Mouse (Mus musculus): ENCODE data around the gene Ptgr2. TPM values are rescaled to one million over a fixed set of nuclear protein-coding genes. Genes with fewer than 3 reads are reported as not detected.

The Ptgr2 gene
- polyA plus RNA-seq, 1 experiment from 2014 or later = 15.1 TPM

DNA sequence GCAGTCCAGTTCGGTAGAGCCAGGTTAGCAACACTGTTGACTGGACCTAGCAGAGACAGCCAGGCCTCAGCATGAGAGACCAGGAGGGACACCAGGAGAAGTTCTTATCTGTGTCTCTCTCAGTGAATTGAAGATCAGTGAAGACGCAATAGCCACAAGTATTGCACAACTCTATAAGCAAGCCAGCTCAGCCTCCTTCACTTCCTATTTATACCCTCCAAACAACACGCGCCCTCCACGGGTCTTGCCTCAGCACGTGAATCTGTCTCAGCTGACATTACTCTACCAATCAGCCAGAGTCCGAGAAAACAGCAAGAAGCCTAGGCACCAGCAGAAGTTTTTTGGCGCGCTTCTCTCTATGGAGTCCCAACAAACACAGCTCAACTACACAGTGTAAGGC, 9.7 kb upstream of the Ptgr2 start:
- ATAC-seq (ENCODE audit: low FRiP score) = no peak
- no peak overlapping the region for H3K4me2 ChIP-seq
- H3K9ac ChIP-seq = no peak overlapping the region
- H3K27me3 ChIP-seq = no peaks in the 10 kb centered on the region
- no peaks in the 10 kb centered on the region for H3K36me3 ChIP-seq
- WGBS = 90% methylated on average over 9 of the region's 9 CpGs
- H3K4me3 ChIP-seq = no peak overlapping the region
- no peaks in the 10 kb centered on the region for H3K9me3 ChIP-seq
- no peak overlapping the region for H3K27ac ChIP-seq
- no peaks in the 10 kb centered on the region for H3K4me1 ChIP-seq (replicated peaks)

DNA sequence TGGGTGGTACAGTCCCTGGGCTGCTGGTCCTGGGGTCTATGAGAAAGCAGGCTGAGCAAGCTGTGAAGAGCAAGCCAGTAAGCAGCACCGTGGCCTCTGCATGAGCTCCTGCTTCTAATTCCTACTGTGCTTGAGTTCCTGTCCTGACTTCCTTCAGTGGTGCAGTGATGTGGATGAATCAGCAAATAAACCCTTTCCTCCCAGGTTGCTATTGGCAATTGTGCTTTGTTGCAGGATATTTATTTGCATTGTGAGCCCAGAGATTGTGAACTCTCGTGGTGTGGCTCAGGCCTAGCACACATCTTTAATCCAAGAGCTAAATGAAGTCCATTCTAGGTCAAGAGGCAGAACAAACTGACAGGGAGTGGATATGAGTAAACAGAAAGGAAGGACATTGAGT, 8.7 kb upstream of the Ptgr2 start:
- Histone ChIP-seq H3K4me3 (no peak overlapping the region), H3K36me3 (no peaks in the 10 kb centered on the region), H3K4me1 (replicated peaks) (no peaks in the 10 kb centered on the region), H3K4me2 (no peak overlapping the region), H3K27ac (no peak overlapping the region), H3K9ac (no peak overlapping the region), H3K27me3 (no peaks in the 10 kb centered on the region), H3K9me3 (no peaks in the 10 kb centered on the region)
- WGBS = 77% methylated on average over 2 of the region's 2 CpGs
- ATAC-seq (ENCODE audit: low FRiP score) = no peak

DNA sequence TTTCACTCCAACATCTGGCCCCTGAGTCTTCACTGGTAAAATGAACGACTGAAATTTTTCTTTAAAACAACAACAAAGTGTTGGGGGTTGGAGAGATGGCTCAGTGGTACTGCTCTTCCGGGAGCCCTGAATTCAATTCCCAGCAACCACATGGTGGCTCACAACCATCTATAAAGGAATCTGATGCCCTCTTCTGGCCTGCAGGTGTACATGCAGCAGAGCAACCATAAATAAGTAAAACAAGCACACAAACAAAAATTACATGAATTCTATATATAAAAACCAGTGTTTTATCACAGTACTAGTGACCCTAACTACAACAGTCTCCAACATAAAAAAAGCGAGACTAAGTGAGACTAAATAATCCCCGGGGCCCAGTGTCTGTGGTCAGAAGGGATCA, 8.2 kb upstream of the Ptgr2 start:
- Histone ChIP-seq H3K9ac (no peak overlapping the region), H3K27me3 (no peaks in the 10 kb centered on the region), H3K36me3 (no peaks in the 10 kb centered on the region), H3K27ac (no peak overlapping the region), H3K9me3 (no peaks in the 10 kb centered on the region), H3K4me2 (no peak overlapping the region), H3K4me3 (no peak overlapping the region), H3K4me1 (replicated peaks) (no peaks in the 10 kb centered on the region)
- ATAC-seq (ENCODE audit: low FRiP score) = no peak
- 84% methylated on average over 4 of the region's 4 CpGs for WGBS

DNA sequence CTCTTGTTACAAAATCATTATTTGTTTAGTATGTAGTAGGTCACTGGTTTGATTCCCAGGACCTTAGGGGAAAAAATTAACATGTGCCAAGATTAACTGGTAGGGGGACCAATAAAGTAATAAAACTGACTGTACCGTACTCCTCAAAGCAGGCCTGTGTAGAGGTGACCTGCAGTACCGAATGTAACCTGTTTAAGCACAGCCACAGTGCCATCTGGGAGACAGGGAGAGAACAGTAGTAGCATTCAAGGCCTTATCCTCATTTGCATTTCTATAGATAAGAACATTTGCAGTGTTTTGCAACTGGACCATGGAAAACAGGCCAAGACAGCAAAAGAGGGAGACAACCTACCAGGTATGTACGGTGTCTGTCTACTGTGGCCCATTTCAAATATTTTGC, 7.2 kb upstream of the Ptgr2 start:
- no peaks in the 10 kb centered on the region for H3K36me3 ChIP-seq
- H3K9ac ChIP-seq = no peak overlapping the region
- H3K9me3 ChIP-seq = no peaks in the 10 kb centered on the region
- WGBS = 38% methylated on average over 3 of the region's 3 CpGs
- H3K4me3 ChIP-seq = no peak overlapping the region
- no peak overlapping the region for H3K4me2 ChIP-seq
- no peak overlapping the region for H3K27ac ChIP-seq
- H3K4me1 ChIP-seq (replicated peaks) = no peaks in the 10 kb centered on the region
- ATAC-seq (ENCODE audit: low FRiP score) = no peak
- no peaks in the 10 kb centered on the region for H3K27me3 ChIP-seq

DNA sequence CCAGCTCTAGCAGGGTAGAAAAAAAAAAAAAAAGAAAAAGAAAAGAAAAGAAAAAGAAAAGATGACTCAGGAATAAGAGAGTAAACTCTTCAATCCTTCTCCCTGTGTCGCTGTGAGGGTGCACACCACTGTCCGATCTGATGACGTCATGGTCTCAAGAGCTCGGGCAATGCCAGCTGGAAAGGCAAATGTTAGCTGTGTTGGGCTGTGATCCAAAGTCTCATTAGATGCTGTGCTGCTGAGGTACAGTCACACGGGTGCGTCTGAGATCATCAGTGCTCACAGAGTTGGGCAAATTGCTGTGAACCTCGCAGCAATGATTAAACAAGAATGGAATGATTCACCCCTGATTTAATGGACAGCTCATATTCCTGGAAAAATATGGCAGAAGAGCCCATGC, 6.1 kb upstream of the Ptgr2 start:
- Histone ChIP-seq H3K9me3 (no peaks in the 10 kb centered on the region), H3K27me3 (no peaks in the 10 kb centered on the region), H3K36me3 (no peaks in the 10 kb centered on the region), H3K4me1 (replicated peaks) (no peaks in the 10 kb centered on the region), H3K27ac (no peak overlapping the region), H3K9ac (no peak overlapping the region), H3K4me3 (no peak overlapping the region), H3K4me2 (no peak overlapping the region)
- no peak for ATAC-seq (ENCODE audit: low FRiP score)
- WGBS = 81% methylated on average over 7 of the region's 7 CpGs

DNA sequence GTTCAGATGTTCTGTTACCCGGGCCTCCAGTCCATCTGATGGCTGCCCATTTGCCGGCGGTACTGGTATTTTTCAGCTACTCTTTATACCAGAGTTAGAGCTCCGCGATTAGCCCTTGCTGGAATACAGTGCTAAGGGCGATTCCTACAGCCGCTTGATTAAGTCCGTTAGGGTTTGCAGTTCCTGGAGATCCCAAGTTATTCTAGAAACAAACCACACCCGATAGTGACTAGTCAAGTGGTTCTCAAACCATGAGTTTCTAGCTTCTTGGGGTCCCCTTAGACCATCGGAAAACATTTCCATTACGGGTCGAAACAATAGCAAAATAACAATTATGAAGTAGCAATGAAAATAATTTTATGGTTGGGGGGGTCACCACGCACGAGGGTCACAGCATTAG, 641 bp upstream of the Ptgr2 start:
- 81% methylated on average over 14 of the region's 14 CpGs for WGBS
- peak overlapping the region; percentile 57 for H3K4me3 ChIP-seq
- peak overlapping the region; percentile 30; the same call in 1 of the 2 replicates for H3K27ac ChIP-seq
- peak overlapping the region; percentile 67 for H3K4me2 ChIP-seq
- peak overlapping the region; percentile 72; the same call in 1 of the 2 replicates for H3K9ac ChIP-seq
- H3K9me3 ChIP-seq = no peaks in the 10 kb centered on the region
- H3K27me3 ChIP-seq = no peaks in the 10 kb centered on the region
- peaks cover 11% of the 10 kb centered on the region for H3K4me1 ChIP-seq (replicated peaks)
- no peak for ATAC-seq (ENCODE audit: low FRiP score)
- no peaks in the 10 kb centered on the region for H3K36me3 ChIP-seq

DNA sequence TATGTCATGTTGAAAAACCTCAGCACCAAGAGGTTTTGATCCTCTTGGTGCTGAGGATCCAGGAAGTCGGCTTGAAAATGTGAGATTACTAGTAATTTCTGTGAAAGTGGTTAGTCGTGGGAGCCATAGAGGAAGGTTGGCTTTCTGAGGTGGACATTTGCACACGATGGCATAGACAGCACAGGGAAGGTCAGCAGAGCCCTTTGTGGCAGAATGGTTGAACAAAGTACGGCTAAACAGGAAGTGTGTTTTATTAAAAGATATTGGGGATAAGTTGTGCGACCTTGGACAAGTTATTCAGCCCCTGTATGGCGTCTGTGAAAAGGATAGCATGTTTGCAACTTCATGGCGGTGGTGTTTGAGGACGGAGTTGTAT, 549 bp downstream of the Ptgr2 start:
- Histone ChIP-seq H3K9ac (peak overlapping the region; percentile 72), H3K27me3 (no peaks in the 10 kb centered on the region), H3K9me3 (no peaks in the 10 kb centered on the region), H3K4me2 (peak overlapping the region; percentile 67), H3K36me3 (no peaks in the 10 kb centered on the region), H3K27ac (peak overlapping the region; percentile 30; the same call in 1 of the 2 replicates), H3K4me3 (peak overlapping the region; percentile 57), H3K4me1 (replicated peaks) (peaks cover 11% of the 10 kb centered on the region)
- WGBS = 38% methylated on average over 8 of the region's 8 CpGs
- 0 out of 2 replicates have a peak, but pooled peaks have one; percentile 21 for ATAC-seq (ENCODE audit: low FRiP score)

DNA sequence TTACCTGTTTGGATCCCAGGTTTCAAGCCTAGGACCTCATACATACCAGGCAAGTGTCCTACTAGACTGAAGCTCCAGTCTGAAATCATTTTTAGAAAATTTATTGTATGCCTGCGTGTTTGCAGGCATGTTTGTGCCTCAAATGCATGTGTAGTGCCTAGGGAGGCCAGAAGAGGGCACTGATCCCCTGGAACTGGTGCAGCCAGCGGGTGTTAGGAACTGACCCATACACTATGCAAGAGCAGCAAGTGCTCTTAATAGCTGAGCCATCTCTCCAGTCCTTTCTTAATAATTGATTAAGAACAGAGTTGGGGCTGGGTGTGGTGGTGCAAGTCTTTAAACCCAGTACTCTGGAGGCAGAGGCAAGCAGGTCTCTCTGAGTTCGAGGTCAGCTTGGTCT, 3.4 kb downstream of the Ptgr2 start:
- 63% methylated on average over 3 of the region's 3 CpGs for WGBS
- Histone ChIP-seq H3K4me2 (no peak overlapping the region), H3K4me1 (replicated peaks) (peaks cover 11% of the 10 kb centered on the region), H3K27ac (no peak overlapping the region), H3K4me3 (no peak overlapping the region), H3K9me3 (no peaks in the 10 kb centered on the region), H3K27me3 (no peaks in the 10 kb centered on the region), H3K9ac (no peak overlapping the region), H3K36me3 (peaks cover 9% of the 10 kb centered on the region)
- ATAC-seq (ENCODE audit: low FRiP score) = no peak

DNA sequence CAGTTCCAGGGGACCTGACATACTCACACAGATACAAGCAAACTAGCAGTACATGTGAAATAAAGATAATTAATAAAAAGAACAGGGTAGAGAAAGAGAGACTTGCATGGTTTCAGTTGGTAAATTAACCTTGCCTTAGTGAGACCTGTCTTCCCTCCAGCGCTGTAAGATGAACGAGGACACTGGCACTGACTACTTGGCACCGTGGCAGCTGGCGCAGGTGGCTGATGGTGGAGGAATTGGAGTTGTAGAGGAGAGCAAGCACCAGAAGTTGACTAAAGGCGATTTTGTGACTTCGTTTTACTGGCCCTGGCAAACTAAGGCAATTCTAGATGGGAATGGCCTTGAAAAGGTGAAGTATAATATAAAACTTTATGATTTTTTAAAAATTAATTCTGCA, 12.8 kb downstream of the Ptgr2 start:
- H3K4me1 ChIP-seq (replicated peaks) = no peaks in the 10 kb centered on the region
- H3K27me3 ChIP-seq = no peaks in the 10 kb centered on the region
- H3K27ac ChIP-seq = no peak overlapping the region
- no peak for ATAC-seq (ENCODE audit: low FRiP score)
- H3K4me2 ChIP-seq = no peak overlapping the region
- H3K9ac ChIP-seq = no peak overlapping the region
- WGBS = 96% methylated on average over 6 of the region's 6 CpGs
- H3K9me3 ChIP-seq = no peaks in the 10 kb centered on the region
- H3K4me3 ChIP-seq = no peak overlapping the region
- H3K36me3 ChIP-seq = peaks cover 48% of the 10 kb centered on the region

DNA sequence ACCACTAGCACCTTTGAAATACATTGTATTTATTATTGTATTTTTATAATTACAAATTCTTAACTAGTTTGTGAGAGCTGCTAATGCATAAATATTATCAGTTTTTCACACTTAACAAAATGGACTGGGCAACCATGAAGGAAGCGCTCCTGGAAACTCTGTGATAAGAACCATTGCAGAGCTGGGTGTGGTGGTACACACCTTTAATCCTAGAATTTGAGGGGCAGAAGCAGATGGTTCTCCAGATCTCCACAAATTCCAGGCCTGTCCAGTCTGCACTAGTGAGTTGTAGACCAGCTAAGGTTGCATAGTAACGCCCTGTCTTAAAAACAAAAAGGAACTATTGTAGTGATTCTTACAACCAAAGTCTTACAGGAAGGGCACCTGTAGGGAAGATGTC, 14.2 kb downstream of the Ptgr2 start:
- Histone ChIP-seq H3K27ac (no peak overlapping the region), H3K4me2 (no peak overlapping the region), H3K27me3 (no peaks in the 10 kb centered on the region), H3K9me3 (no peaks in the 10 kb centered on the region), H3K4me1 (replicated peaks) (no peaks in the 10 kb centered on the region), H3K4me3 (no peak overlapping the region), H3K36me3 (peaks cover 39% of the 10 kb centered on the region), H3K9ac (no peak overlapping the region)
- WGBS = 98% methylated on average over 2 of the region's 2 CpGs
- ATAC-seq (ENCODE audit: low FRiP score) = no peak

DNA sequence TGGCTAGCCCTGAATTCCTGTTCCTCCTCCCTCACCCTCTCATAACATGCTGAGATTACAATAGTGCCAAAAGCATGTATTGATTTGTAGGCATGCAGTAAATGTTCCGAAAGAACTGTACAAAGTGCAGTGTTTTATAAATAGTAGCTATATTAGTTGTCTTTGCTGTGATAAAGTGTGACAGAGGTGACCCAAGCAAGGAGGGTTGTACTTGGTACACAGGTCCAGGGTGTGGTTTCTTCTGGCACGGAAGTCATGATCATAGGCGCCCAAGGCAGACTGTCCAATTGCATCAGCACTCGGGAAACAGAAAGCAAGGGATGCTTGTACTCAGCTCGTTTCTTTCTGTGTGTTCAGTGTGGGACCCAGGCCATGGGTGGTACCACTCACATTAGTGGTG, 19.1 kb downstream of the Ptgr2 start:
- no peak overlapping the region for H3K9ac ChIP-seq
- H3K4me3 ChIP-seq = no peak overlapping the region
- no peaks in the 10 kb centered on the region for H3K27me3 ChIP-seq
- 92% methylated on average over 5 of the region's 5 CpGs for WGBS
- peaks cover 32% of the 10 kb centered on the region for H3K36me3 ChIP-seq
- no peak overlapping the region for H3K27ac ChIP-seq
- no peak overlapping the region for H3K4me2 ChIP-seq
- ATAC-seq (ENCODE audit: low FRiP score) = no peak
- no peaks in the 10 kb centered on the region for H3K9me3 ChIP-seq
- no peaks in the 10 kb centered on the region for H3K4me1 ChIP-seq (replicated peaks)

DNA sequence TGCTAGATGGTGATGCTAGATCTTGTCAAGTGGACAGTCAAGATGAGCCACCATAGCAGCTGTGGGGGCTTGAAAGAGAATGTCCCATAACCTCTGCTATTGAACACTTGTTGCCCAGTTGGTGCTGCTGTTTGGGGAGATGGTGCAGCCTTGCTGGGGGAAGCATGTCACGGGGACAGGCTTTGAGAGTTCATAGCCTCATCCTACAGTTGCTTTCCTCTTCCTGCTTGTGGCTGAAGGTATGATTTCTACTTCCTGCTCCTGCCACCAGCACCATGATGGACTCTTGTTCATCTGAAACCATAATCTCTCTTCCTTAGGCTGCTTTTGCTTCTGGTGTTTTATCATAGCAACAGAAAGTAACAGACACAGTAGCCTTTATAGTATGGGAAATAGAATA, 19.5 kb downstream of the Ptgr2 start:
- Histone ChIP-seq H3K4me2 (no peak overlapping the region), H3K9me3 (no peaks in the 10 kb centered on the region), H3K4me3 (no peak overlapping the region), H3K27me3 (no peaks in the 10 kb centered on the region), H3K4me1 (replicated peaks) (no peaks in the 10 kb centered on the region), H3K36me3 (peaks cover 32% of the 10 kb centered on the region), H3K9ac (no peak overlapping the region), H3K27ac (no peak overlapping the region)
- no peak for ATAC-seq (ENCODE audit: low FRiP score)
- 74% methylated on average over 1 of the region's 1 CpGs for WGBS

DNA sequence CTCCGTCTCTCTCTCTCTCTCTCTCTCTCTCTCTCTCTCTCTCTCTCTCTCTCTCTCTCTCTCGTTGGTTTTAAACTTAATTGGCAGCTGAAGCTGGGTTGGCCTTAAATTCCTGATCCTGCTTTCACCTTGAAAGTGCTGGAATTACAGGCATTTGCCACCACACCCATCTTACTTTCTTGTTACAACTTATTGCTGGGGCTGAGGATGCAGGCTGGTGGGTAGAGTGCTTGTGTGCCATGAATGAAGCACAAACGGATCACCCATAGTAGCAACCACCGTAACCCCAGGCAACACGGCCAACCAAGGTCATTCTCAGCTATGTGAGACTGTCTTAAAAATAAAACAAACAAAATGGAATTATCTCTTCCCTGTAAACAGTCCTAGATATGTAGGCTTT, 26.3 kb downstream of the Ptgr2 start:
- no peak for ATAC-seq (ENCODE audit: low FRiP score)
- Histone ChIP-seq H3K27ac (no peak overlapping the region), H3K4me3 (no peak overlapping the region), H3K4me1 (replicated peaks) (peaks cover 5% of the 10 kb centered on the region), H3K36me3 (peaks cover 9% of the 10 kb centered on the region), H3K9me3 (no peaks in the 10 kb centered on the region), H3K4me2 (no peak overlapping the region), H3K27me3 (no peaks in the 10 kb centered on the region), H3K9ac (no peak overlapping the region)
- WGBS = 90% methylated on average over 4 of the region's 5 CpGs

DNA sequence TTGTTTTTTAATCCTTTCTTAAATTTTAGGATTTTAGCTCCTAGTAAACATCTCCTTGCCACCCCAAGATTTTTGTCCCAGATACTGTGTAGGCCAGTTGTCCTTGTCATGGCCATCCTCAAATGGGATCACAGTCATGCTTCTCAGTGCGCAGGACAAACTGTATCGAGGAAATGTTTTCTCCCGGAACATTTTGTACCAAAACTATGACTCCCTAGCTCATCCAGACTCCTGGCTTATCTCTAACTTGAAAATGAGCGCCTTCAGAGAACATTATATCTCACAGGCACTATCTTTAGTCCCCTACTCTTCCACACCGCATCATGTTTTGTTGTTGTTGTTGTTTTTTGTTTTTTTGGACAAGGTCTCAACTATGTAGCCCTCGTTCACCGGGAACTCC, 31.0 kb downstream of the Ptgr2 start:
- 46% methylated on average over 7 of the region's 7 CpGs for WGBS
- Histone ChIP-seq H3K27ac (no peak overlapping the region), H3K27me3 (no peaks in the 10 kb centered on the region)

More for the DNA sequence above, 31.0 kb downstream of the Ptgr2 start:
- Histone ChIP-seq H3K9me3 (no peaks in the 10 kb centered on the region), H3K4me3 (peak overlapping the region; percentile 99), H3K4me2 (peak overlapping the region; percentile 93), H3K36me3 (peaks cover 2% of the 10 kb centered on the region; the same call in 1 of the 2 replicates), H3K4me1 (replicated peaks) (peaks cover 35% of the 10 kb centered on the region), H3K9ac (peak overlapping the region; percentile 98)
- no peak for ATAC-seq (ENCODE audit: low FRiP score)

All from hindbrain, embryonic 13.5 days (tissue).